Mouse (Mus musculus) lung, postnatal 0 days (tissue): ENCODE measurements around the gene Timm17a.

Source experiments
- CTCF ChIP-seq: IDR thresholded peaks from 2 replicates; pipeline ENCODE4 v1.5.1; 2016; ENCODE audit warnings: antibody characterized with exemption, mild to moderate bottlenecking
- EP300 ChIP-seq: IDR thresholded peaks from 2 replicates; pipeline ENCODE4 v1.6.1; 2016; ENCODE audit warnings: antibody characterized with exemption, mild to moderate bottlenecking, control low read depth

- peak; percentile 63 for TF ChIP-seq CTCF
- TF ChIP-seq EP300 = no peak
Observed at GRCm38 (mm10) chr1:135256299-135256698, 57.3 kb downstream of the Timm17a start.
